Mouse (Mus musculus) liver, postnatal 0 days (tissue): ENCODE data around the gene Lsr. TPM values are rescaled to one million over a fixed set of nuclear protein-coding genes. Genes with fewer than 3 reads are reported as not detected.

Experiments used
- ATAC-seq: fragments of 200-750 bp; cut with Nextera tagmentation; 2 replicates; pipeline ENCODE4 v1.8.0; 2017; ENCODE audit warnings: mild to moderate bottlenecking, moderate library complexity
- DNase-seq: peaks from one replicate; pipeline ENCODE4 v3.0.0-alpha.2; 2016
- H3K27ac ChIP-seq: fragments of 300-500 bp; sonication (generic); 2 replicates; pipeline ENCODE4 v1.5.1; 2014; ENCODE audit warnings: antibody characterized with exemption, moderate library complexity, mild to moderate bottlenecking, low read depth
- H3K27me3 ChIP-seq: fragments of 300-500 bp; sonication (generic); 2 replicates; pipeline ENCODE4 v1.6.1; 2014; ENCODE audit warnings: low read length, control low read depth, mixed read lengths; ENCODE audit not compliant: insufficient read depth
- H3K36me3 ChIP-seq: fragments of 300-500 bp; sonication (generic); replicated peaks from 2 replicates; pipeline ENCODE4 v1.6.1; 2014; ENCODE audit warnings: mild to moderate bottlenecking, control low read depth, low read length, moderate library complexity, mixed read lengths; ENCODE audit not compliant: insufficient read depth
- H3K4me1 ChIP-seq: fragments of 300-500 bp; sonication (generic); 2 replicates; pipeline ENCODE4 v1.6.1; 2014; ENCODE audit warnings: antibody characterized with exemption, mild to moderate bottlenecking, control low read depth; ENCODE audit not compliant: insufficient read depth
- H3K4me2 ChIP-seq: fragments of 300-500 bp; sonication (generic); 2 replicates; pipeline ENCODE4 v1.6.1; 2014; ENCODE audit warnings: low read depth, mild to moderate bottlenecking, low read length, moderate library complexity, mixed read lengths
- H3K4me3 ChIP-seq: fragments of 300-500 bp; sonication (generic); 2 replicates; pipeline ENCODE4 v1.5.1; 2014; ENCODE audit warnings: low read depth, low read length
- H3K9ac ChIP-seq: fragments of 300-500 bp; sonication (generic); replicated peaks from 2 replicates; pipeline ENCODE4 v1.6.1; 2014; ENCODE audit warnings: mild to moderate bottlenecking, moderate library complexity
- H3K9me3 ChIP-seq: fragments of 300-500 bp; sonication (generic); 2 replicates; pipeline ENCODE4 v1.6.1; 2016; ENCODE audit warnings: mild to moderate bottlenecking, control low read depth, low read length, mixed read lengths
- CTCF ChIP-seq: sonication (generic); IDR thresholded peaks from 2 replicates; pipeline ENCODE4 v1.5.1; 2016; ENCODE audit warnings: antibody characterized with exemption, low read depth
- EP300 ChIP-seq: IDR thresholded peaks from 2 replicates; pipeline ENCODE4 v1.6.1; 2016; ENCODE audit warnings: antibody characterized with exemption, low read depth, mild to moderate bottlenecking
- WGBS: fragments of 180-500 bp; shearing (Covaris S2); extraction: QIAGEN DNeasy Blood & Tissue Kit; methylation state at CpG from one replicate; pipeline ENCODE4 v1.1.7; 2014; ENCODE audit not compliant: insufficient replicate concordance; 5-methylcytosine and 5-hydroxymethylcytosine counted together
- polyA plus RNA-seq: library from polyadenylated mRNA; unstranded; fragments of >200 nt; fragmentation: Nextera tagmentation; extraction: Ambion mirVana; gene quantifications from 2 replicates; pipeline ENCODE4 v1.2.1, GENCODE M21; 2015

Gene Lsr
- 28.2 and 33.7 TPM in 2 replicates for polyA plus RNA-seq

GRCm38 (mm10) chr7:30973251-30973500 is at the start of gene Lsr:
TSS of gene Lsr (minus strand) at chr7:30973464.
- Histone ChIP-seq H3K9me3 (no peaks in the 10 kb centered on the region), H3K4me2 (peak within 1 kb of the TSS; percentile 60), H3K36me3 (peaks cover 3% of the 10 kb centered on the region), H3K4me1 (peaks cover 7% of the 10 kb centered on the region), H3K27ac (peak within 1 kb of the TSS; percentile 92), H3K9ac (peak within 1 kb of the TSS; percentile 70), H3K27me3 (peaks cover 13% of the 10 kb centered on the region), H3K4me3 (peak within 1 kb of the TSS; percentile 57)
- WGBS = 4% methylated on average over 19 of the region's 19 CpGs
- DNase-seq (no peak), ATAC-seq (no peak)
- TF ChIP-seq EP300 (no peak), CTCF (no peak)

GRCm38 (mm10) chr7:31017104-31017901 is 44.0 kb upstream of the Lsr start:
- H3K27ac ChIP-seq = no peak overlapping the region
- TF ChIP-seq EP300 (no peak), CTCF (no peak)
- H3K36me3 ChIP-seq = no peaks in the 10 kb centered on the region
- 50% methylated on average over 10 of the region's 10 CpGs for WGBS
- no peak overlapping the region for H3K4me3 ChIP-seq
- H3K9ac ChIP-seq = no peak overlapping the region
- no peaks in the 10 kb centered on the region for H3K27me3 ChIP-seq
- peak; percentile 61 for ATAC-seq
- DNase-seq = no peak
- no peak overlapping the region for H3K4me2 ChIP-seq
- peaks cover 4% of the 10 kb centered on the region for H3K4me1 ChIP-seq
- H3K9me3 ChIP-seq = no peaks in the 10 kb centered on the region

GRCm38 (mm10) chr7:31012971-31013370 is 39.7 kb upstream of the Lsr start:
- WGBS = 83% methylated on average over 5 of the region's 5 CpGs
- no peak overlapping the region for H3K4me3 ChIP-seq
- no peak overlapping the region for H3K27ac ChIP-seq
- peaks cover 4% of the 10 kb centered on the region for H3K4me1 ChIP-seq
- H3K9ac ChIP-seq = no peak overlapping the region
- no peaks in the 10 kb centered on the region for H3K27me3 ChIP-seq
- H3K36me3 ChIP-seq = no peaks in the 10 kb centered on the region
- no peaks in the 10 kb centered on the region for H3K9me3 ChIP-seq
- ATAC-seq (no peak), DNase-seq (no peak)
- H3K4me2 ChIP-seq = no peak overlapping the region
- TF ChIP-seq CTCF (no peak), EP300 (no peak)

GRCm38 (mm10) chr7:31008889-31009288 is 35.6 kb upstream of the Lsr start:
- WGBS = 51% methylated on average over 3 of the region's 3 CpGs
- Histone ChIP-seq H3K9me3 (peaks cover 2% of the 10 kb centered on the region; the same call in 1 of the 2 replicates), H3K27me3 (no peaks in the 10 kb centered on the region), H3K27ac (no peak overlapping the region), H3K4me3 (no peak overlapping the region), H3K4me2 (no peak overlapping the region), H3K36me3 (no peaks in the 10 kb centered on the region), H3K9ac (no peak overlapping the region), H3K4me1 (no peaks in the 10 kb centered on the region)
- ATAC-seq (no peak), DNase-seq (no peak)
- TF ChIP-seq CTCF (no peak), EP300 (no peak)

- 22% methylated on average over 1 of the region's 1 CpGs for WGBS
- Histone ChIP-seq H3K36me3 (no peaks in the 10 kb centered on the region), H3K27ac (no peak overlapping the region), H3K4me1 (no peaks in the 10 kb centered on the region), H3K4me3 (no peak overlapping the region), H3K27me3 (no peaks in the 10 kb centered on the region), H3K4me2 (no peak overlapping the region), H3K9me3 (peaks cover 2% of the 10 kb centered on the region; the same call in 1 of the 2 replicates), H3K9ac (no peak overlapping the region)
- ATAC-seq (peak; percentile 36; the same call in 1 of the 2 replicates), DNase-seq (peak; percentile 22)
- TF ChIP-seq CTCF (no peak), EP300 (no peak)
These were observed 34.9 kb upstream of the Lsr start for GRCm38 (mm10) chr7:31008175-31008574.

- Histone ChIP-seq H3K27me3 (no peaks in the 10 kb centered on the region), H3K9ac (no peak overlapping the region), H3K4me3 (no peak overlapping the region), H3K4me1 (no peaks in the 10 kb centered on the region), H3K27ac (no peak overlapping the region), H3K4me2 (no peak overlapping the region), H3K9me3 (peaks cover 2% of the 10 kb centered on the region; the same call in 1 of the 2 replicates), H3K36me3 (no peaks in the 10 kb centered on the region)
- 57% methylated on average over 1 of the region's 1 CpGs for WGBS
- DNase-seq = no peak
- TF ChIP-seq EP300 (no peak), CTCF (no peak)
- no peak for ATAC-seq
These were observed 34.5 kb upstream of the Lsr start for GRCm38 (mm10) chr7:31007775-31008174.
